Mouse (Mus musculus) megakaryocyte, embryonic 14.5 days (primary cell): ENCODE results near the gene Cd276.

Experiments used
- FLI1 ChIP-seq: IDR thresholded peaks from 2 replicates; pipeline ENCODE4 v1.6.1; 2012; ENCODE audit warnings: low read length, inconsistent platforms, mixed read lengths
- GATA1 ChIP-seq: IDR thresholded peaks from 3 replicates; pipeline ENCODE4 v1.6.1; 2012; ENCODE audit warnings: mixed read lengths, low read length, inconsistent platforms, borderline replicate concordance

DNA sequence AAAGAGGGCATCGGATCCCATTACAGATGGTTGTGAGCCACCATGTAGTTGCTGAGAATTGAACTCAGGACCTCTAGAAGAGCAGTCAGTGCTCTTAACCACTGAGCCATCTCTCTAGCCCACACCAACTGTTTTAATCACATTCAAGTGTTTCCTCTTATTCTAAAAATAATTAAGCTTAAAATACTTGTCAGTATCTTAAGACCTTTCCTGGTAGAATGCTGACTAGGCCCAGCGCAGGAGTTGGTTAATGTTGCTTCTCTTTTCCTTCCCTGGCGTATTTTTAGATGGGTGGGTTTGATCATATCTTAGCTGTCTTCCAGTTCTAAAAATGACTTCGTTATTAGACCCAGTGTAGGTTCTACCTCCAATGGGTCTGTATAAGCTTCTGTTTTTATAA is 33.4 kb upstream of the Cd276 start:
- no peak for TF ChIP-seq GATA1
- TF ChIP-seq FLI1: no peak
